Mouse (Mus musculus) MN1 (cell line): Measurements from ENCODE around the gene Mtmr10.
A peak's percentile ranks its signal among the peaks of the same experiment; 100 is the strongest.

Experiments used
- DNase-seq: peaks from one replicate; pipeline ENCODE4 v3.0.0-alpha.2; 2016; ENCODE audit warnings: low spot score

Mtmr10 gene

DNA sequence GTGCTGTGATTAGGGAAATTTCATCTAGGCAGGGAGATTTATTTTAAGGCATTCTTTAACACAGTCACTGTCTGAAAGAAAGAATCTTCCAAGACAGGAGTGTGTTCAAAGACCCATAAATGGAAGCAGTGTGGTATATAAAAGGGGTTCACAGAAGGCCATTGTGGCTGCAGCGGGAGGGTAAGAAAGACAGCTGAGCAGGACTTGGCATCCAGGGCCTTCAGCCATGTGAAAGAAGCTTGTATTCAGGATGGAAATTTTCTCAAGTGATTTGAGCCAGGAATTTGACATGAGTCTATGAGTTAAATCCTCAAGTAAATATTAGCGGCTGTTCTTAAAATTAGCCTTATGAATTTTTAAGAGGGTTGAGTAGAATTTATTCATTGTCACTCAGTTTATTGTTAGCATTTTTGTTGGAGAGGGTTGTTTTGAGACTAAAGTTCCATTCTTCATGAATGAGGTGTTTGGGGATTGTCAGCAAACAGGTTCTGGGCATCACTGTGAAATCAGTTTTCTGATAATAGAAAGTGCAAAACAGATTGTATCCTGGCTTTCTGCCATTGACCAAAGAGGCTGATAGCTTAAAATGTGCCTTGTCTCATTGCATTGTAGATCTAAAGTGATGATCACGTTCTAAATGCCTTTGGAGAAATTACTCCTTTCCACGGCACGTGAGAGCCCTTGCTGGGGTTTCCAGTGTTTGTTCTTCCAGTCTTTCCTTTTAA, 9.0 kb downstream of the Mtmr10 start:
- no peak for DNase-seq

DNA sequence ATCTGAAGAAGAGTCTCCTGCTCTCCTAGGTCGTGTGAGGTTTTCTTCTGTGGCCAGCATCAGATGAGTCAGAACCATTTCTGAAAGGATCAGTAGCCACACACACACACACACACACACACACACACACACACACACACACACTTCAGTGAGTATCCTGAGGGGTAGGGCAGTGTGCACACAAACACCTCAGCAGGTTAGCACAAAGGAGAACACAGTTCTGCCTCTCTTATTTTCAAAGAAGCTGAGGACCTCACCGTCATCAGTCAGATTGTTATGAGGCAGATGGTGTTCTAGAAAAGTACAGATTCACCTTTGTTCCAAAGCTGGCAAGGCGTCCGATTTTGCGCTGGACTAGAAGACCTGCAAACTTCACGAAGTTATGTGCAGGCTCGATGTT, 22.8 kb downstream of the Mtmr10 start:
- DNase-seq, result no peak

DNA sequence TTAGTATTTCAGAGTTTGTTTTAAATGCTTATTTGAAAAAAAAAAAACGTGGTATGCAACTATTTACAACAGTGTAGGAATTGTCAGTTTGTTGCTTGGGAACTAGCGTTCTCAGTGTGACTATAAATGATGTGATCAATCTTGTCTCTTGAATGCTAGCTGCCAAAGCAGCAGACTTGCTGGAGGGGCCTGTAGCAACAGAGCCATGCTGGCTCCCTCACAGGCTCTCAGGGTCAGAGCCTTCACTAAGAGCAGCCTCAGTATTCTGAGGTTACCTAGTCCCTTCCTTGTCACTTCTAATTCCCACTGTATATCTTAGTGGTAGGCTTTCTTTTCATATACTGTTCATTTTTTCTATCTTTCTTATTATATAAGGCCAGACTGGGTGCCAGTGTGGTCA, 23.3 kb downstream of the Mtmr10 start:
- DNase-seq, result no peak

DNA sequence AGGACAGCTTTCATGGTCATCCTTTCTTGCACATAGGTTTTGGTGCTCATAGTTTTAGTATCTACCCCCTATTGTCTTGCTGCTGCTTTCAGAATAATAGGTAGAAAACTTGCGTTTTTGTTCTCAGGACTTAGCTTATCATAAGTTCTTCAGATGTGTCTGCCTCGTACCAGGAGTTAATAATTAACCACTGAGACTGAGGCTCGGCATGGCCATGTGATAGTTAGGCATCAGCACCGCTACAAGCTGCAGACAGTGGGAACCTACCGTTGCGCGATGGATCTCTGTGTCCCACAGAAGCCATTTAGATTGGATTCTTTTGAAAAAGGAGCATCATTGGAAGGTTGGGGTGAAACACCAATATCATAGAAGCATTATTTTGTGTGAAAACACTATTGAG, 25.4 kb downstream of the Mtmr10 start:
- no peak for DNase-seq

- DNase-seq, result no peak
These were observed 33.7 kb downstream of the Mtmr10 start for GRCm38 (mm10) chr7:64321125-64321524.

DNA sequence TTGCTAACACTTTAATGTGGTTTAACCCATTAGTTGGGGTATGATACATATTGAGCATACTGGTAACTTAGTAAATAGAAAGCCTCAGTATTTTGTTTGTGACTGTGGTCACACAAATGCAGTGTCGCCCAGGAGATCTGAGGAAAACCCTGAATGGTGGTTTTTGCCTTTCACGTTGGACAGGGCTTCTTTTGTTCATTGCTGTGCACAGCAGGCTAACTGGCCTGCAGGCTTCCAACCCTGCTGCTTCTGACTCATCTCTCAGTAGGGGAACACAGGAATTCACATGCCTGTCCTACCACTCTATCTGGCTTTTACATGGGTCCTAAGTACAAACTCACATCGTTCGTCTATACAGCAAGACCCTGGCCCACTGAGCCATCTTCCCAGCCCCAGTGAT, 34.2 kb downstream of the Mtmr10 start:
- no peak for DNase-seq

DNA sequence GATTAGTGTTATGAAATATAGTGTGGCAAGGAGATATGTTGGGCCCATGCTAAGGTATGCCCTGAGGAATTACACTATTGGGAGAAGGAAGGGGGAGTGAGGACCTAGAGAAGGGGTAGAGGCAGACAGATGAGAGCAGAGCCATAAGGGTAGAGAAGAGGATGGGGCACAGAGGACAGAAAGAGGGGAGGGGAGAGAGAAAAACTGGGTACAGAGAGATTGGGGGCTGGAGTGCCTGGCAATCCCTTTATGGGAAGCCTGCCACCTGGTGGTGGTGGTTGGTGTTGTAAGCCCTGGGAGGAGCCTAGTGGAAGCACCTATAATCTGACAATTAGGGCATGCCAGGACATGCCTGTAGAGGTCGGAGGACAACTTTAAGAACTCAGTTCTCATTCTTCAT, 39.4 kb downstream of the Mtmr10 start:
- DNase-seq, result no peak

GRCm38 (mm10) chr7:64327486-64327885, 40.0 kb downstream of the Mtmr10 start:
- no peak for DNase-seq

DNA sequence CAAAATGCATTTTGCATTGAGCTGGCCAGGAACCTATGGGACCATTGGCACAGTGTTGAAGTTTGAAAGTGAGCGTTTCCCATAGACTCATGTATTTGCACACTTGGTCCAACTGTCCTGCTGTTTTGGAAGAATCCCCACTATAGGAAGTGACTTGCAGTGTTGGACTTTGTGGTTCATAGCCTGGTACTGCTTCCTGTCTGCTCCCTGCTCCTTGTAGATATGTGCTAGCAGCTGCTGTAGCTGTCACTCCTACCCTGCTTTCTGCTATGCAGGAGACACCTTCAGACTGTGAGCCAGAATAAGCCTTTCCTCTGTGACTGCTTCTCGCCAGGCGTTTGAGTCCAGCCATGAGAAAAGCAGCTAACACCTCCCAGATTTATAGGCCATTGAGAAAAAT, 43.9 kb downstream of the Mtmr10 start:
- DNase-seq, result no peak

DNA sequence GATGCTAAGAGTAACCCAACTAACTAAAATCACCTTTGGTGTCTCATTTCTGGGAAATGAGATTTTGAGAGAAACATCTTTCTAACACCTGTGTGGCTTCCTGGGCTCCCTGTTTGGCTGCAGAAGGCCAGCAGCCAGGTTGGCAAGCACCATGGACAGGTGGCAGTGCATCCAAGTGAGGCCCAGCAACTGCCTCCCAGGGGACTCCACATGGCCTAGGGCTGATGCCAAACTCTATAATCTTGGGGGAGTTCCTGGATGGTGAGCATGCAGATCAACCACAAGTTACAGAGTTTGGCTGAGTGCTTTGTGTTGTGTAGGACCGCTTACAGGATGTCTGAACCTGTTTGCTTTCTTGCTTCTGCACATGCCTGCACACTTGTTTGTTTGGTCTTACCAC, 45.2 kb downstream of the Mtmr10 start:
- no peak for DNase-seq

DNA sequence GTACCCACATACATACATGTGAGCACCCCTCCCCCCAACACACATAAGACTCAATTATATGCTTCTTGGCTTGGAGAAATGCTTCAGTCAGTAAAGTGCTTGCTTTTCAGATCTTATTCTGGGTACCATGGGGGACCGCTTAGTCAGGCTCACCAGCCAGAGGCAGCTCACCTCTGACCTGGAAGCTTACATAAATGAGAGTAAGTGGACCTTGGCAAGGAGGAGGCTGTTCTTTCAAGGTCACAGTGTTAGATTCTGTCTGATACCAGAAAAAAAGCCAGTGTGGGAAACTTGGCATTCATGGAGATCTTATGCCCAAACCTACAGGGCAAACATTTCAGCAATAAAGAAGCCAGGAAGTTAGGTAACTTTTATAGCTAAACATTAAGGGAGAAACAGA, 60.4 kb downstream of the Mtmr10 start:
- DNase-seq, result no peak

GRCm38 (mm10) chr7:64349147-64349861, 61.9 kb downstream of the Mtmr10 start:
- DNase-seq, result peak; percentile 14

GRCm38 (mm10) chr7:64351087-64351486, 63.6 kb downstream of the Mtmr10 start:
- DNase-seq, result no peak

GRCm38 (mm10) chr7:64354206-64354605, 66.8 kb downstream of the Mtmr10 start:
- no peak for DNase-seq

GRCm38 (mm10) chr7:64356661-64357060, 69.2 kb downstream of the Mtmr10 start:
- DNase-seq, result no peak

DNA sequence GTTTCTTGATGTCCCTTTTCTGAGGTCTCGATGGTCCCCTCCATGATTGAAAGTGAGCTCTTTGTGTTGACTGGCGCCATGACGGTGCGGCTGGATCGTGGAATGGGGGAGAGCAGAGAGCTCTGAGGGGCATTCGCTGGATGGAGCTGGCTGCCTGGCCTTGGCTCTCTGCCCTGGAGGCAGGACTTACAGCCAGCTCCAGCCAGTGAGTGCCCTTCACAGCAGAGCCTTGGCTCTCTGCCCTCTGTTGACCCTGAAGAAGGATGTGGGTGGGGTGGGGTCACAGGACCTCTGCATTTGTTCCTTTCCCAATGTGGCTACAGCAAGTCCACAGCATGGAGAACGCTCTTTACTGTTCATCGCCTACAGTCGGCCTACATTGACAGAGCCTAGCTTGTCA, 70.0 kb downstream of the Mtmr10 start:
- DNase-seq, result no peak

DNA sequence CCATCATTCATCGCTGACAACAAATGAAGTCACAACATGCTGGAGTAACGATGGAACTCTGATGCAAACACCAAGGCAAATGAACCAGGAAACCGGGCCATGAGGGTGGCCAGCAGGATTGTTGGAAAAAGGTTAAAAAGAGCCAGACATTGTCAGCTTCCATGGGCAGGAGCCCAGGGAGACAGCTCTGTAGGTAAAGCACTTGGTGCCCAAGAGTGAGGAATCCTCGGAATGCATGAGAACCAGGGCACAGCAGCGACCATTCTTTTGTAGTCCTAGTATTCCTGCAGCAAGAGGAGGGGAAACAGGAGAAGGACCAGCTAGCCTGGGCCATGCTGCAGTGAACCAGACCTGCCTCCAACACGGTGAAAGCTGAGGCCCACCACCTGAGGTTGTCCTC, 71.2 kb downstream of the Mtmr10 start:
- no peak for DNase-seq

DNA sequence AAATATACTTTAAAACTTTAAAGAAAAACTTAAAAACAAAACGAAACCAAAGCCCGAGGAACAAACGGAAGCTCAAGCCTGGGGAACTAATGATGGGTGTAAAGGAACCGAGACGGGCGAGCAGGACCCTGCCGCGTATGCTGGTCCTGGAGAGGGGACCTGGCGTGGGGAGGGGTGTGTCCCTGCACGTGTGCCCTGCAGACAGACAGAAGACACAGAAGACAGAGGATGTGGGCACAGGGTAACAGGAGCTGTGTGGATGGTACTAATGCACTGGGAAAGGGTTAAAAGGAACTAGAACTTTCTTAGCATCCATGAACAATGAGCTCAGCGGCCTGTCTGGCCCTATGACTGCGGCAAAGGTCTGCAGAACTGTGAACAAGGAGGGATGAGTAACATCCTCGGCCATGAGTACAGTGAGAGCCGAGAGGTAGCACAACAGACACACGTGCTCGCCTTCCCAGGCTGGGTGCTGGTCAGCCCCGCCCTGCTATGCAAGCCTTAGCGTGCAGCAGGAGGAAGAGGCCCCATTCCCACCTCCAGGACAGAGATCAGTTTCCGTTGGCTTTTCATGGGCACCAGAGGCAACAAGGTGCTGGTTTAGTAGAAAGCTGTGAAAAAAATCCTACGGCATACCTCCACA, 72.6 kb downstream of the Mtmr10 start:
- no peak for DNase-seq

DNA sequence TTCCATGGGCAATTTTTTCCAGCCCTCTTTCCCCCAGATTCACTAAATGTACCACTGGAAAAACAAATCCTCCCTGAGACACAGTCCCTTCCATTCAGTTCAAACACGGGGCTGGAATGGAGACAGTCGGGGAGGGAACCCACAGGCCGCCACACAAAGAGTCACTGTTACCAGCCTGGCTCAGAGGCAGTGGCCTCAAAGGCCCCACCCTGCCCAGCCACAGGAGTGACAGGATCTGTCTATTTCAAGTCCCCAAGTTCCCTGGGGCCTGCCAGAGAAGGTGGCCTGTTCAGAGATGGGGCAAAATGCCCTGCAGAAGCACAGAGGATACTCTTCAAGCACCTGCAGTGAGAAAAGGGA, 73.1 kb downstream of the Mtmr10 start:
- no peak for DNase-seq

GRCm38 (mm10) chr7:64365863-64366262, 78.4 kb downstream of the Mtmr10 start:
- DNase-seq, result no peak

DNA sequence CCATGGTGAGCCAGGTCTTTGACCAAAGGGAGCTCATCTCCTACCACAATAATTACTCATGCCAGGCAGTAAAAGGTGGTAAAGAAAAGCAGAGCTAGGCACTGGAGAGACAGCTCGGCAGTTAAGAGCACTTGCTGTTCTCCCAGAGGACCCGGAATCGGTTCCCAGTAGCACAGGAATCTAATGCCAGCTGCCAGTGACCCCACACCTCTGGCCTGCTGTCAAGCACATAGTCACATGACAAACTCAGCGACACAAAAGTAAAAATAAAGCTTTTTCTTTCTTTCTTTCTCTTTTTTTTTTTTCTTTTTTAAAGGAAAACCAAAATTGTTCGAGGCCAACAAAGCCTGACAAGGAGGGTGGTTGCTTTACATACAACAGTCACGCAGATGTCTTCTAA, 82.4 kb downstream of the Mtmr10 start:
- DNase-seq, result no peak

DNA sequence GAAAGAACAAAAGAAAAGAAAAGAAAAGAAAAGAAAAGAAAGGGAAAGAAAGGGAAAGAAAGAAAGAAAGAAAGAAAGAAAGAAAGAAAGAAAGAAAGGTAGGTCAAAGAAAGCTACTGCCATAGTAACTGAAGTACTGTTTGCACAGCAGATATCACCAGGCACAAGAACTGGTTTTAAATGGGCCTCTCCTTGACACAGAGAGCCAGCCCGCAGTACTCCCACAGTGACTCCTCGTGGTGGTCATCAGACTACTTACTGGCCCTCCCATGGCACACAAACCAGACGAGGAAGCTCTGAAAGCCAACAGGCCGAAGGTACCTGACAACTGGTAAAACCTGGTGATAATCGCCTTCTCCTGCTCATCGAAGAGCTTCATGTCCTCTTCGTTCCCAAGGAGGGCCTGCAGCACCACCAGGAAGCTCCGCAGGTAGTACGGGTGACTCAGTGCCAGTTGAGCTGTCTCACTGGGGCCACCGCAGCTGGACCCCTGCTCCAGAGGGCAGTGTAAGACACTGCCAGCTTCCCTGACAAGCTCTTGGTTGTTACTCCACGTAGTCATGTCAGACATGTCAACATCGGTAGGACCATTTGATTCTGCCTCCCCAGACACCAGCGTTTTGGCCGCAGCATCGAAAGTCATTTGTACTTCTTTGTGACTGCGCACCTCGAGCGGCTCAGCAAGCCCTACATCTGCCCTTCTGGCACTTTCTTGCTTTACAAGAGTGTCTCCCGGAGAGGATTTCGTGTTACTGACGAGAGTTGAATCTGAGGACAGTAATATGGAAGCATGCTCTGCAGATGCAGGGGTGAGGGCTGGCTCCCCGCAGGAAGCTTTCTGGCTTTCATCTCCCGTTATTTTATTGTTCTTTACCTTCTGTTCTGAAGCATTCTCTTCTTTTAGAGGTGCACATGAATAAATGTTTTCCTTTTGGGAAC, 84.8 kb downstream of the Mtmr10 start:
- no peak for DNase-seq
